Mouse (Mus musculus): Measurements from ENCODE around the gene Ing4. TPM values are rescaled to one million over a fixed set of nuclear protein-coding genes. Genes with fewer than 3 reads are reported as not detected.
A peak's percentile ranks its signal among the peaks of the same experiment; 100 is the strongest.
"Not testable (repeated sequence)": the region's sequence is repeated elsewhere in the genome, so short reads cannot be mapped to it uniquely, and the experiment has no call there.

Gene Ing4
- polyA plus RNA-seq, 1 experiment, result 39.1 TPM

GRCm38 (mm10) chr6:125008586-125009128, 30.9 kb upstream of the Ing4 start:
- Histone ChIP-seq H3K27ac (ENCODE audit: insufficient read depth, low read depth, low read length) (peak overlapping the region; percentile 65), H3K36me3 (ENCODE audit: control insufficient read depth, insufficient read depth, low read length) (no peaks in the 10 kb centered on the region; the same call in 1 of the 2 replicates), H3K4me3 (ENCODE audit: insufficient read depth, low read depth, low read length) (peak overlapping the region; percentile 96), H3K27me3 (replicated peaks; ENCODE audit: control insufficient read depth, insufficient read depth, low read length) (no peaks in the 10 kb centered on the region), H3K4me1 (ENCODE audit: control insufficient read depth, insufficient read depth, low read length) (peaks cover 7% of the 10 kb centered on the region; the same call in 1 of the 2 replicates)
- WGBS, result under 1% methylated on average over 32 of the region's 34 CpGs
- peak; percentile 100 for DNase-seq
- TF ChIP-seq CTCF (conservative IDR thresholded peaks at IDR 0.05; ENCODE audit: insufficient read depth, insufficient read length, low read depth, low read length) (no peak), POLR2A (IDR thresholded peaks at IDR 0.05; ENCODE audit: low read depth, low read length) (peak; percentile 64)

- Histone ChIP-seq H3K4me3 (ENCODE audit: insufficient read depth, low read depth, low read length) (peak within 1 kb of the TSS; percentile 96), H3K4me1 (ENCODE audit: control insufficient read depth, insufficient read depth, low read length) (peaks cover 7% of the 10 kb centered on the region; the same call in 1 of the 2 replicates), H3K27ac (ENCODE audit: insufficient read depth, low read depth, low read length) (peak within 1 kb of the TSS; percentile 90), H3K27me3 (replicated peaks; ENCODE audit: control insufficient read depth, insufficient read depth, low read length) (no peaks in the 10 kb centered on the region), H3K36me3 (ENCODE audit: control insufficient read depth, insufficient read depth, low read length) (no peaks in the 10 kb centered on the region; the same call in 1 of the 2 replicates)
- no peak for DNase-seq
- 0% methylated on average over 3 of the region's 3 CpGs for WGBS
- TF ChIP-seq POLR2A (IDR thresholded peaks at IDR 0.05; ENCODE audit: low read depth, low read length), result no peak
- no peak for TF ChIP-seq CTCF (conservative IDR thresholded peaks at IDR 0.05; ENCODE audit: insufficient read depth, insufficient read length, low read depth, low read length)
Observed at GRCm38 (mm10) chr6:125009129-125009180, 30.6 kb upstream of the Ing4 start, which contains the start of gene Zfp384. Zfp384 (plus strand) TSS chr6:125009145.

- Histone ChIP-seq H3K27me3 (replicated peaks; ENCODE audit: control insufficient read depth, insufficient read depth, low read length) (no peaks in the 10 kb centered on the region), H3K4me3 (ENCODE audit: insufficient read depth, low read depth, low read length) (peak overlapping the region; percentile 96), H3K27ac (ENCODE audit: insufficient read depth, low read depth, low read length) (peak overlapping the region; percentile 90), H3K4me1 (ENCODE audit: control insufficient read depth, insufficient read depth, low read length) (peaks cover 7% of the 10 kb centered on the region; the same call in 1 of the 2 replicates), H3K36me3 (ENCODE audit: control insufficient read depth, insufficient read depth, low read length) (no peaks in the 10 kb centered on the region; the same call in 1 of the 2 replicates)
- under 1% methylated on average over 56 of the region's 78 CpGs for WGBS
- peak; percentile 89 for DNase-seq
- TF ChIP-seq POLR2A (IDR thresholded peaks at IDR 0.05; ENCODE audit: low read depth, low read length) (no peak), CTCF (conservative IDR thresholded peaks at IDR 0.05; ENCODE audit: insufficient read depth, insufficient read length, low read depth, low read length) (no peak)
Observed at GRCm38 (mm10) chr6:125009181-125010073, 30.1 kb upstream of the Ing4 start.

DNA sequence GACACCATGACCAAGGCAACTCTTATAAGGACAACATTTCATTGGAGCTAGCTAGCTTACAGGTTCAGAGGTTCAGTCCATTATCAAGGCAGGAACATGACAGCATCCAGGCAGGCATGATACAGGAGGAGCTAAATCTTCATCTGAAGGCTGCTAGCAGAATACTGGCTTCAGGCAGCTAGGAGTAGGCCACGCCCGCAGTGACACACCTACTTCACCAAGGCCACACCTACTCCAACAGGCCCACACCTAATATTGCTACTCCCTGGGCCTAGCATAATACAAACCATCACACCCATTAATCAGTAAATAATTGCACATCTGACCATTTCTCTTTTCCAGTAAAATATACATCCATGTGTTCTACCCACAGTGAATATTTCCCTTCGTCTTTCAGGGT, 21.9 kb upstream of the Ing4 start:
- WGBS, result 91% methylated on average over 3 of the region's 3 CpGs
- peaks cover 1% of the 10 kb centered on the region; the same call in 1 of the 2 replicates for H3K36me3 ChIP-seq (ENCODE audit: control insufficient read depth, insufficient read depth, low read length)
- no peak for TF ChIP-seq CTCF (conservative IDR thresholded peaks at IDR 0.05; ENCODE audit: insufficient read depth, insufficient read length, low read depth, low read length)
- no peak for TF ChIP-seq POLR2A (IDR thresholded peaks at IDR 0.05; ENCODE audit: low read depth, low read length)
- H3K4me1 ChIP-seq (ENCODE audit: control insufficient read depth, insufficient read depth, low read length), result no peaks in the 10 kb centered on the region
- no peak overlapping the region for H3K4me3 ChIP-seq (ENCODE audit: insufficient read depth, low read depth, low read length)
- H3K27ac ChIP-seq (ENCODE audit: insufficient read depth, low read depth, low read length), result no peak overlapping the region
- no peak for DNase-seq
- no peaks in the 10 kb centered on the region for H3K27me3 ChIP-seq (replicated peaks; ENCODE audit: control insufficient read depth, insufficient read depth, low read length)

- H3K4me3 ChIP-seq (ENCODE audit: insufficient read depth, low read depth, low read length); H3K27me3 ChIP-seq (replicated peaks; ENCODE audit: control insufficient read depth, insufficient read depth, low read length); H3K27ac ChIP-seq (ENCODE audit: insufficient read depth, low read depth, low read length); H3K4me1 ChIP-seq (ENCODE audit: control insufficient read depth, insufficient read depth, low read length): not testable (repeated sequence)
- TF ChIP-seq CTCF (conservative IDR thresholded peaks at IDR 0.05; ENCODE audit: insufficient read depth, insufficient read length, low read depth, low read length), result peak; percentile 83
- H3K36me3 ChIP-seq (ENCODE audit: control insufficient read depth, insufficient read depth, low read length), result peaks cover 10% of the 10 kb centered on the region
- 45% methylated on average over 9 of the region's 9 CpGs for whole genome bisulfite sequencing
- DNase-seq, result peak; percentile 43
Observed at GRCm38 (mm10) chr6:125030532-125030931, 9.0 kb upstream of the Ing4 start.

GRCm38 (mm10) chr6:125031604-125032003, 8.0 kb upstream of the Ing4 start:
- WGBS, result 87% methylated on average over 16 of the region's 16 CpGs
- H3K27me3 ChIP-seq (replicated peaks; ENCODE audit: control insufficient read depth, insufficient read depth, low read length), result no peaks in the 10 kb centered on the region
- TF ChIP-seq POLR2A (IDR thresholded peaks at IDR 0.05; ENCODE audit: low read depth, low read length), result no peak
- no peak for DNase-seq
- H3K4me1 ChIP-seq (ENCODE audit: control insufficient read depth, insufficient read depth, low read length), result no peaks in the 10 kb centered on the region
- H3K27ac ChIP-seq (ENCODE audit: insufficient read depth, low read depth, low read length), result no peak overlapping the region
- H3K4me3 ChIP-seq (ENCODE audit: insufficient read depth, low read depth, low read length), result no peak overlapping the region
- H3K36me3 ChIP-seq (ENCODE audit: control insufficient read depth, insufficient read depth, low read length), result peaks cover 12% of the 10 kb centered on the region

DNA sequence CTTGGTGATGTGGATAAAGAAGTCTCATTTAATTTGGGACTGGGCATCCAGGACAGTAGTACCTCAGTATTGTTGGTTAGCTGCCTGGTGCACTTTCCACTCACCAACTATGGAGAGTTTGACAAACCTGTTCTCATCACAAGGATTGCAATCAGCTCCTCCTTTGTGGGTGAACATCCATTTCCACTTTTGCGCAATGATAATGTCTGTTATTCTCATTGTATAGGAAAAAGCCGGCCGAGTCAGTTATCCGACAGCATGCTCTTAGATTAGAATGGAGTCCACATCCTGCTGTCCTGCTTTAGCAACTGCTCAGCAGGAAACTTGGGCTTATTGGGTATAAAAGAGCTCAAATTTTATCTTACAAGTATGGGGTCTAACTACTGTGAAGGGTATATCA, 894 bp upstream of the Ing4 start:
- Histone ChIP-seq H3K27me3 (replicated peaks; ENCODE audit: control insufficient read depth, insufficient read depth, low read length) (no peaks in the 10 kb centered on the region), H3K4me3 (ENCODE audit: insufficient read depth, low read depth, low read length) (no peak overlapping the region), H3K36me3 (ENCODE audit: control insufficient read depth, insufficient read depth, low read length) (peaks cover 2% of the 10 kb centered on the region), H3K27ac (ENCODE audit: insufficient read depth, low read depth, low read length) (peak overlapping the region; percentile 51), H3K4me1 (ENCODE audit: control insufficient read depth, insufficient read depth, low read length) (peaks cover 5% of the 10 kb centered on the region; the same call in 1 of the 2 replicates)
- DNase-seq, result no peak
- TF ChIP-seq CTCF (conservative IDR thresholded peaks at IDR 0.05; ENCODE audit: insufficient read depth, insufficient read length, low read depth, low read length), result no peak
- WGBS, result 93% methylated on average over 4 of the region's 4 CpGs

Data from kidney, adult 2 months (tissue).